Mouse (Mus musculus) liver, embryonic 12.5 days (tissue): Measurements from ENCODE around the gene Camkk2. TPM values are rescaled to one million over a fixed set of nuclear protein-coding genes. Genes with fewer than 3 reads are reported as not detected.

ENCODE experiments used
- ATAC-seq: fragments of 200-750 bp; cut with Nextera tagmentation; 2 replicates; pipeline ENCODE4 v1.8.0; 2017; ENCODE audit warnings: moderate number of reproducible peaks, mild to moderate bottlenecking, moderate library complexity
- H3K27ac ChIP-seq: fragments of 300-500 bp; sonication (generic); 2 replicates; pipeline ENCODE4 v1.5.1; 2016; ENCODE audit warnings: mild to moderate bottlenecking
- H3K27me3 ChIP-seq: fragments of 300-500 bp; sonication (generic); replicated peaks from 2 replicates; pipeline ENCODE4 v1.6.1; 2016; ENCODE audit warnings: mild to moderate bottlenecking, moderate library complexity
- H3K36me3 ChIP-seq: fragments of 300-500 bp; sonication (generic); 2 replicates; pipeline ENCODE4 v1.6.1; 2016; ENCODE audit warnings: mild to moderate bottlenecking, moderate library complexity
- H3K4me1 ChIP-seq: fragments of 300-500 bp; sonication (generic); 2 replicates; pipeline ENCODE4 v1.6.1; 2016
- H3K4me2 ChIP-seq: fragments of 300-500 bp; sonication (generic); 2 replicates; pipeline ENCODE4 v1.6.1; 2016; ENCODE audit warnings: mild to moderate bottlenecking, moderate library complexity
- H3K4me3 ChIP-seq: fragments of 300-500 bp; sonication (generic); 2 replicates; pipeline ENCODE4 v1.5.1; 2016; ENCODE audit warnings: mild to moderate bottlenecking, moderate library complexity
- H3K9ac ChIP-seq: fragments of 300-500 bp; sonication (generic); 2 replicates; pipeline ENCODE4 v1.6.1; 2016; ENCODE audit warnings: mild to moderate bottlenecking, moderate library complexity
- H3K9me3 ChIP-seq: fragments of 300-500 bp; sonication (generic); replicated peaks from 2 replicates; pipeline ENCODE4 v1.6.1; 2016; ENCODE audit warnings: mild to moderate bottlenecking, moderate library complexity
- WGBS: fragments of 180-500 bp; shearing (Covaris S2); methylation state at CpG from one replicate; pipeline ENCODE4 v1.1.7; 2016; ENCODE audit not compliant: insufficient replicate concordance; 5-methylcytosine and 5-hydroxymethylcytosine counted together
- microRNA-seq: library from miRNA; unstranded; fragments of <30 nt; microRNA quantifications from one replicate; pipeline ENCODE4, GENCODE M21; 2017
- polyA plus RNA-seq: library from polyadenylated mRNA; unstranded; fragments of >200 nt; fragmentation: Nextera tagmentation; extraction: Ambion mirVana; gene quantifications from 2 replicates; pipeline ENCODE4 v1.2.1, GENCODE M21; 2016

Gene Camkk2
- polyA plus RNA-seq, 1 experiment from 2014 or later = 16.7 TPM

DNA sequence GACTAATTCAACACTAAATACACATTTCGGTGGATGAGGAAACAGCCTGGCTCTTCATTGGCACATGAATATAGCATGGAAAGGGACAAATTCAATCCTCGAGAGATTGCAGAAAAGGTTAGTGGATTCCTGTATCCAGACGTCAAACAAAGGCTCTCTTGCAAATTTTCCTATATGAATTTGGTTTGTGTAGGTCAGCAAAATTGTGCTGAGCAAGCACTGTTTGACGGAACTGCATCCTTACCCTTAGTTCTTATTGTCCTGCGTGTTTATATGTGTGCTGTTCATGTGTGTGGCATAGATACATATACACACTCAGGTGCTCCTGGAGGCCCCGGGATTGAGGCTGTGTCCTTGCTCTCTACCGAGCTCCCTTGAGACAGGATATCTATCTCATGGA lies 90.1 kb downstream of the Camkk2 start:
- Histone ChIP-seq H3K9me3 (no peaks in the 10 kb centered on the region), H3K36me3 (no peaks in the 10 kb centered on the region), H3K27me3 (no peaks in the 10 kb centered on the region), H3K4me1 (peaks cover 18% of the 10 kb centered on the region), H3K4me2 (no peak overlapping the region), H3K4me3 (no peak overlapping the region), H3K9ac (no peak overlapping the region), H3K27ac (no peak overlapping the region)
- WGBS = 76% methylated on average over 7 of the region's 7 CpGs
- ATAC-seq = no peak

DNA sequence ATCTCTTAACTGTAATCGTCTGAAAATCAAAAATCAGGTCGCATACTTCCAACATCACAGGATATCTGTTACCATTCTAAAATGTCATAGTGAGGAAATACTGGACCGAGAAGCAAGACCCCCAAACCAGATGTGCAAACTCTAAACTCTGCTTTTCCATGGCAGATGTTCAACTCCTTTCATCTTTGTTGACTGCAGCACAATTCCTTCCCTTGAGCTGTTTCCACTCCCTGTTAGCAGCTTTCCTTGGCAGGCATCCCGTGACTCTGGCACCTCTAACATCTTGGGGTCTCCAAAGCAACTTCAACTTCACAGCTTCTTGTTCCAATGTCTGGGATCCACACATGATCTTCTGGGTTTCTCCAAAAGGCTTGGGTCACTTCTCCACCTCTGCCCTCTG lies 91.8 kb downstream of the Camkk2 start:
- H3K27ac ChIP-seq = no peak overlapping the region

DNA sequence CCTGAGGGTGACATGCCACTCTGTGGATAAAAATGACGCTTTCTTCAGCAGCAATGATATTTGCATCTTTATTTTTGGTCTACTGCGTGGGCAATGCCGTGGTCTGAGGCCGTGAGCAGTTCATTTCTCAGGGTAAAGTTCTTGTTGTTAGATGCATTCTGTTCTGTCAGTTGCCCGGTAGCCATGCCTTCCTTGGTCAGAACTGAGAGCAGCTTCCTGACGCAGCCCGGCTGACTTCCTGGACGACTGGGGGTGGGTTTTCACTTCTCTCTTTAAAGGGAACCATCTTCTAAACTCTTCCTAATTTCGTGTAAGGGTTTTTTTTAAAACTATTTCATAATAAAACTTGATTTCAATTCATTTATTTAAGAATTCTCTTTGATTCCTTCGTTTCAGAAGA lies 95.3 kb downstream of the Camkk2 start:
- 31% methylated on average over 10 of the region's 10 CpGs for WGBS
- Histone ChIP-seq H3K4me3 (no peak overlapping the region), H3K9ac (no peak overlapping the region), H3K4me2 (no peak overlapping the region), H3K9me3 (no peaks in the 10 kb centered on the region), H3K27ac (no peak overlapping the region), H3K27me3 (no peaks in the 10 kb centered on the region), H3K36me3 (no peaks in the 10 kb centered on the region), H3K4me1 (peaks cover 25% of the 10 kb centered on the region)
- ATAC-seq = no peak

More for the DNA sequence above, 91.8 kb downstream of the Camkk2 start:
- Histone ChIP-seq H3K4me2 (no peak overlapping the region), H3K4me1 (peaks cover 16% of the 10 kb centered on the region), H3K27me3 (no peaks in the 10 kb centered on the region), H3K9me3 (no peaks in the 10 kb centered on the region), H3K36me3 (no peaks in the 10 kb centered on the region), H3K9ac (no peak overlapping the region), H3K4me3 (no peak overlapping the region)
- 67% methylated on average over 4 of the region's 4 CpGs for WGBS
- ATAC-seq = no peak

DNA sequence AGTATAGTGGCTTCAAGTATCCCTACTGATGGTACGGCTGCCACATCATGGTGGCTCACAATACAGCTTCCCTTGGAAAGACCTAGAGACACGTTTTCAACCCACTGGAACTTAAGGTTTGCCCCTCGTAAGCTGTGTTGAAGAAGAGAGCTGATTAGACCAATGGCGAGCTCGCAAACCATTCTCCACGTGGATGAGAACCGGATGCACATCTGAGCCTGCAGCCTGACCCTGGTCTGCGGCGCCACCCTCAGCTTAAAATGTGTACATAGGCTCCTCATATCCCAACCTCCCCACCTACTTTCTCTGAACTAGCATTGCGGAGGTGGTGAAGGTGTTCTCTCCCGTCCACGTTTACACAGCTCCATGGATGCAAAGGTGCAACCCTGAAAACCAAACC lies 97.9 kb downstream of the Camkk2 start:
- 69% methylated on average over 12 of the region's 12 CpGs for WGBS
- Histone ChIP-seq H3K36me3 (no peaks in the 10 kb centered on the region), H3K27ac (no peak overlapping the region), H3K4me2 (no peak overlapping the region), H3K4me1 (peaks cover 14% of the 10 kb centered on the region; the same call in 1 of the 2 replicates), H3K27me3 (no peaks in the 10 kb centered on the region), H3K4me3 (no peak overlapping the region), H3K9me3 (no peaks in the 10 kb centered on the region), H3K9ac (no peak overlapping the region)
- no peak for ATAC-seq

Small RNA genes within 50 kb of the gene (microRNA-seq; reads per million reads assigned to microRNA genes)
- not detected for gene Mir8115

Other genes with a start within 250 kb of the Camkk2 start
- 4.6 and 7.0 TPM in 2 replicates for gene Ift81, start 164.9 kb downstream of the Camkk2 start, polyA plus RNA-seq
- 1.1 and 1.2 TPM in 2 replicates for gene P2rx7, start 135.5 kb downstream of the Camkk2 start, polyA plus RNA-seq
- gene P2rx4, start 71.9 kb downstream of the Camkk2 start, polyA plus RNA-seq = 25.6 and 27.1 TPM in 2 replicates
- 330 and 342 TPM in 2 replicates for gene Anapc5, start 41.9 kb upstream of the Camkk2 start, polyA plus RNA-seq
- gene Rnf34, start 70.6 kb upstream of the Camkk2 start, polyA plus RNA-seq = 14.4 and 14.9 TPM in 2 replicates
- 28.9 and 30.6 TPM in 2 replicates for gene Kdm2b, start 210.4 kb upstream of the Camkk2 start, polyA plus RNA-seq
- gene Orai1, start 235.7 kb upstream of the Camkk2 start, polyA plus RNA-seq = 11.6 and 11.9 TPM in 2 replicates